In genomic region chr17:65902281-65902680, GRCm38 (mm10) we compare ENCODE assay signal across 25 mouse cellular contexts.
"Had no signal": no experiment of that assay in that cellular context is flagged by ENCODE, and none has a peak within 500 bp of the region (broad histone marks: within the 10 kb centered on the region; RNA-seq: fewer than 3 reads in every experiment).

No protein-coding gene starts in this region.

- H3K4me2 ChIP-seq: heart, embryonic 11.5 days; heart, embryonic 13.5 days; heart, embryonic 15.5 days; hindbrain, embryonic 13.5 days; intestine, embryonic 15.5 days; limb, embryonic 13.5 days; limb, embryonic 15.5 days; liver, embryonic 12.5 days had no signal

- ATAC-seq: hindbrain, embryonic 16.5 days; inflammation-experienced regulatory T-cells, adult 6 months; intestine, embryonic 15.5 days; intestine, postnatal 0 days; liver, embryonic 12.5 days had no signal

- H3K36me3 ChIP-seq: heart, embryonic 15.5 days; intestine, embryonic 15.5 days; limb, embryonic 13.5 days; limb, embryonic 15.5 days; liver, embryonic 12.5 days had no signal

- H3K27ac ChIP-seq: heart, adult 2 months; heart, embryonic 13.5 days; heart, embryonic 15.5 days; hindbrain, embryonic 13.5 days; intestine, embryonic 15.5 days; layer of hippocampus, adult 2 months; limb, embryonic 13.5 days; liver, embryonic 12.5 days; liver, embryonic 14.5 days had no signal

- H3K4me3 ChIP-seq: heart, adult 2 months; heart, embryonic 13.5 days; heart, embryonic 15.5 days; hindbrain, embryonic 13.5 days; intestine, embryonic 15.5 days; layer of hippocampus, adult 2 months; limb, embryonic 13.5 days; limb, embryonic 15.5 days; liver, embryonic 12.5 days had no signal

- H3K9me3 ChIP-seq: heart, embryonic 15.5 days; intestine, embryonic 15.5 days; limb, embryonic 13.5 days; limb, embryonic 15.5 days had no signal

- H3K27me3 ChIP-seq: heart, embryonic 13.5 days; heart, embryonic 15.5 days; hindbrain, embryonic 13.5 days; intestine, embryonic 15.5 days; limb, embryonic 13.5 days; limb, embryonic 15.5 days; liver, embryonic 12.5 days had no signal

- DNase-seq: gastrocnemius, postnatal 14 days; gastrocnemius, postnatal 36 days; heart, adult 11 months; heart, adult 2 months; heart, postnatal 14 days; heart, postnatal 36 days; kidney, adult 18-20 months; kidney, adult 8-10 months; kidney, postnatal 10 days; kidney, postnatal 25 days; kidney, postnatal 4 days; left cerebral cortex, postnatal 4 days had no signal

- H3K4me1 ChIP-seq: hindbrain, embryonic 13.5 days had no signal

- H3K9ac ChIP-seq: heart, embryonic 13.5 days; heart, embryonic 15.5 days; hindbrain, embryonic 13.5 days; intestine, embryonic 15.5 days; limb, embryonic 13.5 days; limb, embryonic 15.5 days; liver, embryonic 12.5 days; liver, embryonic 14.5 days had no signal
